Mouse (Mus musculus) heart, postnatal 0 days (tissue): Measurements from ENCODE around the gene Tprn. TPM values are rescaled to one million over a fixed set of nuclear protein-coding genes. Genes with fewer than 3 reads are reported as not detected.

Experiments used
- ATAC-seq: fragments of 200-750 bp; cut with Nextera tagmentation; 2 replicates; pipeline ENCODE4 v1.8.0; 2017; ENCODE audit warnings: low read depth, moderate number of reproducible peaks, moderate library complexity; ENCODE audit not compliant: insufficient read depth
- DNase-seq: peaks from one replicate; pipeline ENCODE4 v3.0.0-alpha.2; 2016; ENCODE audit warnings: low spot score
- H3K27ac ChIP-seq: fragments of 300-500 bp; sonication (generic); 2 replicates; pipeline ENCODE4 v1.5.1; 2014; ENCODE audit warnings: low read depth, mild to moderate bottlenecking
- H3K27me3 ChIP-seq: fragments of 300-500 bp; sonication (generic); 2 replicates; pipeline ENCODE4 v1.6.1; 2014; ENCODE audit warnings: low read length, mixed read lengths; ENCODE audit not compliant: control insufficient read depth, insufficient read depth
- H3K36me3 ChIP-seq: fragments of 300-500 bp; sonication (generic); replicated peaks from 2 replicates; pipeline ENCODE4 v1.6.1; 2014; ENCODE audit warnings: low read length, mixed read lengths; ENCODE audit not compliant: control insufficient read depth, insufficient read depth
- H3K4me1 ChIP-seq: fragments of 300-500 bp; sonication (generic); 2 replicates; pipeline ENCODE4 v1.6.1; 2014; ENCODE audit warnings: antibody characterized with exemption; ENCODE audit not compliant: control insufficient read depth, insufficient read depth
- H3K4me2 ChIP-seq: fragments of 300-500 bp; sonication (generic); 2 replicates; pipeline ENCODE4 v1.6.1; 2014; ENCODE audit warnings: low read depth, mild to moderate bottlenecking, low read length, moderate library complexity
- H3K4me3 ChIP-seq: fragments of 300-500 bp; sonication (generic); 2 replicates; pipeline ENCODE4 v1.5.1; 2014; ENCODE audit warnings: low read depth, low read length
- H3K9ac ChIP-seq: fragments of 300-500 bp; sonication (generic); replicated peaks from 2 replicates; pipeline ENCODE4 v1.6.1; 2014; ENCODE audit warnings: low read depth, low read length, mixed read lengths
- H3K9me3 ChIP-seq: fragments of 300-500 bp; sonication (generic); replicated peaks from 2 replicates; pipeline ENCODE4 v1.6.1; 2016; ENCODE audit warnings: low read length; ENCODE audit not compliant: control insufficient read depth
- CTCF ChIP-seq: IDR thresholded peaks from 2 replicates; pipeline ENCODE4 v1.5.1; 2016; ENCODE audit warnings: antibody characterized with exemption, control low read depth, low read depth
- EP300 ChIP-seq: IDR thresholded peaks from 2 replicates; pipeline ENCODE4 v1.6.1; 2016; ENCODE audit warnings: antibody characterized with exemption, low read depth
- WGBS: fragments of 180-500 bp; shearing (Covaris S2); extraction: QIAGEN DNeasy Blood & Tissue Kit; methylation state at CpG from one replicate; pipeline ENCODE4 v1.1.7; 2014; 5-methylcytosine and 5-hydroxymethylcytosine counted together
- polyA plus RNA-seq: library from polyadenylated mRNA; unstranded; fragments of >200 nt; fragmentation: Nextera tagmentation; extraction: Ambion mirVana; gene quantifications from 2 replicates; pipeline ENCODE4 v1.2.1, GENCODE M21; 2015
- total RNA-seq: library from RNA; depleted of rRNA; stranded (reverse); fragments of >200 nt; gene quantifications from 2 replicates; pipeline ENCODE4 v1.2.3, GENCODE M21; 2014; ENCODE audit warnings: low replicate concordance

Tprn gene
- total and polyA plus RNA-seq, 2 experiments from 2014 or later, result 3.7 to 5.2 TPM

DNA sequence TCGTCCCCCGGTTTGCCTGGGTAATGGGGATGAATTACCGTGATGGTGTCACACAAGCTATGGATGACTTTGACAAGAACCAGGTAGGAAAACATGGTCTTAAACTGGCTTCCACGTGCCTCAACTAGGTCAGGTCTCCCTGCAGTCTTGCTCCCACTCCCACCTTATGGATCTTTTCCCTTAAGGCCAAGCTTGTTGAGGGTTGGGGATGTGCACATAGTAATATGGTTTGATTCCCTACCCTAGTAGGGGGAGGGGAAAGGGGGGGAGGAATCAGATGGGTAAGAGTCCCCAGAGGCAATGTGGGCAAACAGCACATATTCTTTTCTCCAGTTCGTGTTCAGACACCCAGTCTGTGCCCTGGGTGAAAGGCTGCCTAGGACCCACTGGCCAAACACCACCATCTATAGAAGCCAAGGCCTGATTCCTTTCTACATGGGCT lies 41.1 kb upstream of the Tprn start:
- Histone ChIP-seq H3K36me3 (peaks cover 11% of the 10 kb centered on the region), H3K9ac (no peak overlapping the region), H3K27me3 (no peaks in the 10 kb centered on the region), H3K27ac (no peak overlapping the region), H3K4me1 (peaks cover 13% of the 10 kb centered on the region), H3K4me3 (no peak overlapping the region), H3K9me3 (no peaks in the 10 kb centered on the region), H3K4me2 (no peak overlapping the region)
- ATAC-seq (no peak), DNase-seq (no peak)
- 65% methylated on average over 5 of the region's 5 CpGs for WGBS
- TF ChIP-seq EP300 (no peak), CTCF (no peak)

DNA sequence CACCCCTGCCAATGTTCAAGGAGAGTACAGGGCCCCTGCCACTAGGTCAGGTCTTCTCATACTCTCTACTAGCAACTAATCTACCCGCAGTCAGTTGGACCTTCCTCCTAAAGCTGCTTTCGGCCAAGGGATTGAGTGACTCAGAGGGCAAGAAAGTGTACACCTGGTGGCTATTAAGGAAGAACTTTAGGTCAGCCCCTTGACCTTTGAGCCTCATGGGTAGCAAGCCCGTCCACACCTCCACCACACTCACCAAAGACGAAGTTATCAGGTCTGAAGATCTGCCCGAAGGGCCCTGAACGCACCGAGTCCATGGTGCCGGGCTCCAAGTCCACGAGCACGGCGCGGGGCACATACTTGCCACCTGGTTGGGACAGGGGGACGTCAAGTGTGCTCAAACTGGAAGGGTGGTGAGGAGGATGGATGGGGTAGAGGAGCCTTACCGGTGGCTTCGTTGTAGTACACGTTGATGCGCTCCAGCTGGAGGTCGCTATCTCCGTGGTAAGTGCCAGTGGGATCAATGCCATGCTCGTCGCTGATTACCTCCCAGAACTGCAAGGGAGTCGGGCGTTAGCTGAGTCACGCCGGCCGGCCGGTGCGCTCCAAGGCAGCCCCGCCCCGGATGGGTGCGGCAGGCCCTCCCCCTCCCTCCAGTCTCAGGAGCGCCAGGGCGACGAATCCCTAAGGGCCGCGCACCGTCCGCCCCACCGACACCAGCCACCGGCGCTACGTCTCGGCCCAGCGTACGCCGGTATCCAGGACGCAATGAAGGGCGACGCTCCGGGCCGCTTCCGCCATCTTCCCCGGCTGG lies 38.5 kb upstream of the Tprn start:
- DNase-seq (peak; percentile 79), ATAC-seq (peak; percentile 52)
- Histone ChIP-seq H3K27me3 (no peaks in the 10 kb centered on the region), H3K4me3 (peak overlapping the region; percentile 78), H3K27ac (peak overlapping the region; percentile 96), H3K4me2 (peak overlapping the region; percentile 86), H3K9me3 (no peaks in the 10 kb centered on the region), H3K9ac (peak overlapping the region; percentile 83), H3K4me1 (peaks cover 21% of the 10 kb centered on the region), H3K36me3 (peaks cover 11% of the 10 kb centered on the region)
- TF ChIP-seq CTCF (no peak), EP300 (peak; percentile 73)
- whole genome bisulfite sequencing, result under 1% methylated on average over 53 of the region's 53 CpGs

DNA sequence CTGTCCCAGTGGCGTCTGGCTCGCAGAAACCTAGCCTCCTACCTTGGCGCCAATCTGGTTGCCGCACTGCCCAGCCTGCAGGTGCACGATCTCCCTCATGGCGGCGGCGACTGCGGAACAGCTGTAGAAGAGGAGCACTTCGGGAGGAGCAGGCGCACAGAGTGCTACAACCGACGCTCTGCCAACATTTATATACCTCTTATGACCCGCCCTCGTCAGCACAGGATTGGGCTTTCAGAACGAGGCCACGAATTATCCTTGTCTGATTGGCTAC lies 38.0 kb upstream of the Tprn start, which contains the start of gene Tubb4b:
Gene Tubb4b (minus strand): TSS at position 211 of the 274 bp plus-strand sequence.
- H3K27me3 ChIP-seq, result no peaks in the 10 kb centered on the region
- H3K4me3 ChIP-seq, result peak within 1 kb of the TSS; percentile 78
- peaks cover 22% of the 10 kb centered on the region for H3K4me1 ChIP-seq
- peak within 1 kb of the TSS; percentile 83 for H3K9ac ChIP-seq
- 0% methylated on average over 13 of the region's 17 CpGs for WGBS
- DNase-seq (no peak), ATAC-seq (no peak)
- peak within 1 kb of the TSS; percentile 86 for H3K4me2 ChIP-seq
- TF ChIP-seq EP300 (no peak), CTCF (peak; percentile 20; the same call in 1 of the 2 replicates)
- H3K36me3 ChIP-seq, result peaks cover 11% of the 10 kb centered on the region
- peak within 1 kb of the TSS; percentile 96 for H3K27ac ChIP-seq
- H3K9me3 ChIP-seq, result no peaks in the 10 kb centered on the region

DNA sequence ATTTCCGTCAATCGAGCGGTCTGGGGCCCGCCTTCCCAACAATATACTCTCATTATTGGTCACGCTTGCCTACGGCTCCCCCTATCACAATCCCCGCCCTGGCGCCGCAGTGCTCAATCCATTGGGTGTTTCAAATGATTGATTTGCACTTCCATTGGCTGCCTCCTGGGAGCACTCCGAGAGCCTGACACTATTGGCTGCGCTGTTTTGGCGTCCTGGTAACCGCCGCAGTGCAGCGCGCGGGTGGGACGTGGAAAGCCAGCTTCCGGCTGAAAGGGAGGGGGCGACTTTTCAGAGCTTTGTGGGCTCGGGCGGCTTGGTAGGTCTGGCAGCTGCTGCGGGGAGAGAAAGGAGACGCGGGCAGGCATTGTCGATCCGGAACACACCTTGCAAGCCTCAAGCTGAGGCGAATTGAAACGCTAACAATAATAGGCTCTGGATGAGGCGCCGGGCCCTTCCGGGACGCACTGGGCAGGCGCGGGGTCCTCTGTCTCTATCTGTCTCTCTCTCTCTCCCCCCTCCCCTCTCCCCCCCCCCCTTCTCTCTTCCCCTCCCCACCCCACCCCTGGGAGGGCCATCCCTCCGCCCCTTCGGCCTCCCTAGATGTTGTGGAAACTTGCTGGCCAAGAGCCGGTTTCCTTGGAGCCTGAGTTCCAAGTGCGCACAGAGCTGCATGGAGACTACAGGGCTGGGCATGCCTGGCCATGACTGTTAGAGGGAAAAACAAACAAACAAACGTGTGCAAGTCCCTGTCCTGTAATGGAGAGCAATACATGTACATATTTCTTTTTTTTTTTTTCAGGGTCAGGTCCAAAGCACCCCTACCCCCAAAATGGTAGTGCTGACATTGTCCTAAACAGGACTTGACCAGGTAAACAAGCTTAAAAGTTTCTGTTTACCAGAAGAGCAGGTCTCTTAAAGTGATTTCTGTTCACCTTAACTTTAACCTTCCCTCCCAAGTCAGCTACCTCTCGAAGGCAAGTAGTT lies 37.4 kb upstream of the Tprn start:
- Histone ChIP-seq H3K4me2 (peak overlapping the region; percentile 61), H3K4me1 (peaks cover 22% of the 10 kb centered on the region), H3K4me3 (peak overlapping the region; percentile 78), H3K27ac (peak overlapping the region; percentile 95), H3K36me3 (peaks cover 11% of the 10 kb centered on the region), H3K9me3 (no peaks in the 10 kb centered on the region), H3K27me3 (no peaks in the 10 kb centered on the region), H3K9ac (peak overlapping the region; percentile 63)
- TF ChIP-seq CTCF, result no peak
- peak; percentile 11; the same call in 1 of the 2 replicates for TF ChIP-seq EP300
- 2% methylated on average over 41 of the region's 41 CpGs for WGBS
- DNase-seq (peak; percentile 100), ATAC-seq (peak; percentile 90)

DNA sequence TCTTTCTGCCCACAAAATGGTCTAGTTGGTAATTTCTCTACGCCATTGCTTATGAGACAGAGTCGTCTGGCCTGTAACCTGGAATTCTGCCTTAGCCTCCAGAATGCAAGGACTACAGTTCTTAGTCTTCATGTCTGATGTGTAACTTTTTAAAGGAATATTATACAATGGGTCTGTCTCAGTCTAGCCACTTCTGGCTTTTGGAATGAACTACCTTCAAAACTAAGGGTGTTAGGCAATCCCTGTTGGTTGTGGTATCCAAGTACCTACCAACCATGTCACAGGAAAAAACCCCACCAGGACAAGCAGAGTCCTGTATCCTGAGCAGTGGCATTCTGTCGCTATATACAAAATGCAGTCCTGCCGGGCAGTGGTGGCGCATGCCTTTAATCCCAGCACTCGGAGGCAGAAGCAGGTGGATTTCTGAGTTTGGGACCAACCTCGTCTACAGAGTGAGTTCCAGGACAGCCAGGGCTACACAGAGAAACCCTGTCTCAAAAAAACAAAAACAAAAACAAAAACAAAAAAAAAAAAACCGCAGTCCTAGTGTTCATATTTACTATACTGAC lies 36.5 kb upstream of the Tprn start:
- 75% methylated on average over 8 of the region's 8 CpGs for WGBS
- H3K4me1 ChIP-seq, result peaks cover 22% of the 10 kb centered on the region
- no peaks in the 10 kb centered on the region for H3K9me3 ChIP-seq
- H3K4me3 ChIP-seq, result no peak overlapping the region
- no peak for DNase-seq
- H3K9ac ChIP-seq, result no peak overlapping the region
- peak overlapping the region; percentile 61 for H3K4me2 ChIP-seq
- H3K27me3 ChIP-seq, result 0 out of 2 replicates have a peak, but pooled peaks cover 4% of the 10 kb centered on the region
- no peak for ATAC-seq
- H3K27ac ChIP-seq, result peak overlapping the region; percentile 95
- no peak for TF ChIP-seq EP300
- TF ChIP-seq CTCF, result no peak
- H3K36me3 ChIP-seq, result peaks cover 11% of the 10 kb centered on the region
